Comparison of ENCODE assay signal across 10 mouse cellular contexts in the genomic region with DNA sequence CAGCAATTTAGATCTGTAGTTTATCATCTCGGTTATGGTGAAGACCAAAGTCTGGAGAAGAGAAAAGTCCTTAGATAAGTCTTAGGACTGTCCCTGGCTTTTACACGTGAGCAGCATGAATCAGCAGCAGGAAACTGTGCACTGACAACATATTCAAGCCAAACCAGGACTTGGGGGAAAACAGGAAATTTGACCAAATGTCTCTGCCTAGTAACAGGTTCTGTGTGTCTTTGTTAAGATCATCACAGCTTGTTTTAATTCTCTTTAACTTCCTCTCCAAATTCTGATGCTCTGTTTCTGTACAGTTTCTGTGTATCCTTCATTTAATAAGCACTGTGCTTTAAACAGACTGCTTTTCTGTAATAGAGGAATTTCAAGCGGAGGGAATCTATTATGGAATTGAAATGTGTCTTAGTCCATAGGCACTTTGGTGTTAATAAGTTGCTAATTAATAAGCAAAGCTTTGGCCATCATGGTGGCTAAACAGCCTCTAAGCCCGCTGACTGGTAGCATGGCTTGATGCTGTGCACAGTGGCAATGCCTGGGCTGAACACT.
A peak's percentile ranks its signal among the peaks of the same experiment; 100 is the strongest.
DNase-seq lines count a peak whose midpoint lies in the region; ATAC-seq and TF ChIP-seq lines count a peak whose summit lies in the region.
"Had no signal": no experiment of that assay in that cellular context is flagged by ENCODE, and none has a peak within 500 bp of the region (broad histone marks: within the 10 kb centered on the region; RNA-seq: fewer than 3 reads in every experiment).

No protein-coding gene starts in this region.

- DNase-seq in forebrain, embryonic 11.5 days (ENCODE audit: low spot score): no peak
- no peak for DNase-seq in forebrain, embryonic 14.5 days (ENCODE audit: low spot score)
- peak; percentile 6 for DNase-seq in thymus, postnatal 14 days
- no peak for DNase-seq in thymus, postnatal 10 days (ENCODE audit: low spot score in 2 of 2)
- DNase-seq in kidney, postnatal 0 days (ENCODE audit: low spot score): peak; percentile 68
- no peak for DNase-seq in embryo, embryonic 10.5 days (ENCODE audit: low spot score)
- DNase-seq: layer of hippocampus, adult 9-11 months had no signal

- peaks cover 8% of the 10 kb centered on the region; the same call in 1 of the 2 replicates for H3K4me1 ChIP-seq in forebrain, embryonic 11.5 days (replicated peaks; ENCODE audit: control insufficient read depth, insufficient read depth, low read length)
- 0 out of 2 replicates have a peak, but pooled peaks cover 5% of the 10 kb centered on the region for H3K4me1 ChIP-seq in forebrain, embryonic 14.5 days (ENCODE audit: control insufficient read depth, insufficient read depth, low read length)
- no peaks in the 10 kb centered on the region; the same call in 1 of the 2 replicates for H3K4me1 ChIP-seq in kidney, postnatal 0 days (replicated peaks; ENCODE audit: insufficient read depth, low read length)
- H3K4me1 ChIP-seq in stomach, embryonic 16.5 days (ENCODE audit: control insufficient read depth, insufficient read depth, low read length): peaks cover 46% of the 10 kb centered on the region

- no peak overlapping the region for H3K9ac ChIP-seq in forebrain, embryonic 11.5 days (ENCODE audit: low read length)
- no peak overlapping the region for H3K9ac ChIP-seq in forebrain, embryonic 14.5 days (ENCODE audit: low read length)
- H3K9ac ChIP-seq in kidney, postnatal 0 days (ENCODE audit: low read depth, low read length): no peak overlapping the region
- no peak overlapping the region; the same call in 1 of the 2 replicates for H3K9ac ChIP-seq in stomach, embryonic 16.5 days (ENCODE audit: low read length)

- no peak for TF ChIP-seq CTCF in kidney, postnatal 0 days (IDR thresholded peaks at IDR 0.05; ENCODE audit: low read depth)

- ATAC-seq in forebrain, embryonic 11.5 days (replicated peaks; ENCODE audit: low FRiP score): no peak
- no peak for ATAC-seq in forebrain, embryonic 14.5 days
- ATAC-seq in kidney, postnatal 0 days (replicated peaks; ENCODE audit: low FRiP score, low read depth): no peak
- ATAC-seq in stomach, embryonic 16.5 days (ENCODE audit: insufficient read depth, low FRiP score): 0 out of 2 replicates have a peak, but pooled peaks have one; percentile 5
- no peak for ATAC-seq in activated CD4-positive, CD25-positive, alpha-beta regulatory T cell, adult 4 months

- H3K36me3 ChIP-seq in forebrain, embryonic 11.5 days (ENCODE audit: control insufficient read depth, insufficient read depth, low read length): no peaks in the 10 kb centered on the region
- no peaks in the 10 kb centered on the region for H3K36me3 ChIP-seq in forebrain, embryonic 14.5 days (ENCODE audit: control insufficient read depth, insufficient read depth, low read length)
- no peaks in the 10 kb centered on the region for H3K36me3 ChIP-seq in kidney, postnatal 0 days (ENCODE audit: insufficient read depth, low read length)
- no peaks in the 10 kb centered on the region for H3K36me3 ChIP-seq in stomach, embryonic 16.5 days (ENCODE audit: control insufficient read depth, insufficient read depth, low read length)

- WGBS in forebrain, embryonic 11.5 days: 61% methylated on average over 4 of the region's 4 CpGs
- WGBS in forebrain, embryonic 14.5 days: 50% methylated on average over 4 of the region's 4 CpGs
- 56% methylated on average over 4 of the region's 4 CpGs for WGBS in kidney, postnatal 0 days
- WGBS in stomach, embryonic 16.5 days: 41% methylated on average over 4 of the region's 4 CpGs

- no peak overlapping the region for H3K4me2 ChIP-seq in forebrain, embryonic 11.5 days (ENCODE audit: low read depth, low read length, severe bottlenecking)
- H3K4me2 ChIP-seq in forebrain, embryonic 14.5 days (ENCODE audit: low read length): no peak overlapping the region
- no peak overlapping the region for H3K4me2 ChIP-seq in kidney, postnatal 0 days (ENCODE audit: low read length)
- H3K4me2 ChIP-seq in stomach, embryonic 16.5 days (ENCODE audit: low read depth, low read length): peak overlapping the region; percentile 19; the same call in 1 of the 2 replicates

- H3K4me3 ChIP-seq in forebrain, embryonic 11.5 days (ENCODE audit: low read depth, low read length): no peak overlapping the region
- H3K4me3 ChIP-seq in forebrain, embryonic 14.5 days (ENCODE audit: low read depth, low read length): no peak overlapping the region
- H3K4me3 ChIP-seq in kidney, postnatal 0 days (replicated peaks; ENCODE audit: low read depth, low read length): no peak overlapping the region
- H3K4me3 ChIP-seq in stomach, embryonic 16.5 days (replicated peaks; ENCODE audit: low read length): no peak overlapping the region

- H3K27ac ChIP-seq in forebrain, embryonic 11.5 days (ENCODE audit: low read depth, low read length): peak overlapping the region; percentile 70; the same call in 1 of the 2 replicates
- no peak overlapping the region for H3K27ac ChIP-seq in forebrain, embryonic 14.5 days (ENCODE audit: low read depth, low read length)
- peak overlapping the region; percentile 67 for H3K27ac ChIP-seq in kidney, postnatal 0 days
- peak overlapping the region; percentile 94 for H3K27ac ChIP-seq in stomach, embryonic 16.5 days (ENCODE audit: low read length)

- 0 out of 2 replicates have a peak, but pooled peaks cover 2% of the 10 kb centered on the region for H3K27me3 ChIP-seq in forebrain, embryonic 11.5 days (ENCODE audit: control insufficient read depth, insufficient read depth, low read length)
- H3K27me3 ChIP-seq in forebrain, embryonic 14.5 days (replicated peaks; ENCODE audit: control insufficient read depth, insufficient read depth, low read length): no peaks in the 10 kb centered on the region
- H3K27me3 ChIP-seq in kidney, postnatal 0 days (ENCODE audit: insufficient read depth, low read length): no peaks in the 10 kb centered on the region
- H3K27me3 ChIP-seq in stomach, embryonic 16.5 days (ENCODE audit: control insufficient read depth, insufficient read depth, low read length): no peaks in the 10 kb centered on the region
- H3K27me3 ChIP-seq: CH12.LX had no signal

- H3K9me3 ChIP-seq in forebrain, embryonic 11.5 days (ENCODE audit: control insufficient read depth, low read length): no peaks in the 10 kb centered on the region
- no peaks in the 10 kb centered on the region for H3K9me3 ChIP-seq in forebrain, embryonic 14.5 days (replicated peaks; ENCODE audit: control insufficient read depth, low read length)
- no peaks in the 10 kb centered on the region for H3K9me3 ChIP-seq in kidney, postnatal 0 days (replicated peaks; ENCODE audit: low read length)
- no peaks in the 10 kb centered on the region for H3K9me3 ChIP-seq in stomach, embryonic 16.5 days (replicated peaks; ENCODE audit: control insufficient read depth, low read length)

Comparison
In these comparisons a context has a peak if more than half of its experiments do, and no peak if none do; other contexts are left out.
1. DNase-seq: peak in thymus, postnatal 14 days (single experiment) and kidney, postnatal 0 days (single experiment); none in forebrain, embryonic 11.5 days (single experiment), forebrain, embryonic 14.5 days (single experiment), thymus, postnatal 10 days (0 of 2) and embryo, embryonic 10.5 days (single experiment).